Mouse (Mus musculus): ENCODE results near the gene Arhgap15.

The Arhgap15 gene

DNA sequence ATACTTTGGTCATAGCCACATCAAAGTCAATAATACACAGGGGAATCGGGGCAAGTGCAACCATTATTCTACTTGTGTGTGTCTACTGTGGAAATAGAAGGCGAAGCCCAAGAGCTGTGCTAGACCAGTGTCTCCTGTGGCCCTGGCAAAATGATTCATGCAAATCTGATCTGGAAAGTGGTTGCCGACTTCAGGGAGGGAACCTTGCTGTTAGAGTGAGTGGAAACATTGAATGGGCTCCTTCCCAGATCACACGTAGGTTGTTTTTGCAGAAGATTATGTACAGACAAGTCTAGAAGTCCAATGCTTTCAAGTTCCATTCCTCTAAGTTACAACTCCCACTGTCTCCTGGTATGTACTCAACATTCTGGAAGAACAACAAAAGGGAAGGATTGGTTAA, 606.2 kb downstream of the Arhgap15 start:
- no peak for DNase-seq (ENCODE audit: low spot score in 2 of 2)

DNA sequence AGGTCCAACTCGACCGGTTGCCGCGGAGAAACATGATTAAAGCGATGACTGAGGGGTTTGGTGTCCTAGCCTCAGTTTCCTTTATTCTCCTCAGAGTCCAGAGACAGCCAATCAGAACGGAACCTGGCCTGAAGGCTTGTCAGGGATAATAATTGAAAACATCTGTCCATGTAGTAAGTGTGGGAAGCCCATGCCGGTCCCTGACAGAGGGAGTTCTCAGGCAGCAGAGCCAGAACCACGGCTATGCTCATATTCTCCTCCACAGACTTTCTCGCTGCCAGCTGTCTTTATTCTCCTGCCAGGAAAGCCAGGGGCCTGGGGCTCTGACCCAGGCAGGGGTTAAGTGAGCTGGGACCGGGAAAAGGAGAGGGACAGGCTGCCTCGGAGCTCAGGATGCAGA, 606.7 kb downstream of the Arhgap15 start:
- DNase-seq (ENCODE audit: low spot score in 2 of 2), result no peak

DNA sequence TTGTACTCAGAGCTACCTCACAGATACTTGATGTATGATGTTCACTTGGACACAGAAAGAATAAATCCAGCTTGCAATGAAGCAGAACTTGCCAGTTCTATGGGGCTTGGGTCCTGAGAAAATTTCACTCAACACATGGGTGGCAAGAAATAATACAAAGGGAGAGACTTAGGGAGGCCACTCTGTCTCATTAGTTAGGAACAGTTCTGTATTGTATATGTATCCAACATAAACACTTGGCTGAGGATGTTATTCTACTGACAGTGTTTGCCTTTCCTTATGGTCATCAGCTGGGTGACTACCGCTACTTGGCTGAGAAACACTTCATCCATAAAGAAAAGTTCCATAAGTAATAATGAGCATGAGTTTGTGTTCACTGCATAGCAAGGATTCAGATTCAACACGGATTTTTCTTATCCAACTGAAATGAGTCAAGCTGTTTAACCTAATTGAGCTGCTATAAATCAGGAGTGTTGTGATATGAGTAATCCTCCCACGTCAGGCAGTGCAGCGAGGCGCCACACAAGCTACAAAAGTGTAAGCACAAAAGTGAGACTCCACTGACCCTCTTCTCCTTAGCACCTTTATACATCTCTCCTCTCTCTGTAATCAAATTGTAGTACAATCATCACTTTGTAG, 607.7 kb downstream of the Arhgap15 start:
- no peak for DNase-seq (ENCODE audit: low spot score in 2 of 2)

DNA sequence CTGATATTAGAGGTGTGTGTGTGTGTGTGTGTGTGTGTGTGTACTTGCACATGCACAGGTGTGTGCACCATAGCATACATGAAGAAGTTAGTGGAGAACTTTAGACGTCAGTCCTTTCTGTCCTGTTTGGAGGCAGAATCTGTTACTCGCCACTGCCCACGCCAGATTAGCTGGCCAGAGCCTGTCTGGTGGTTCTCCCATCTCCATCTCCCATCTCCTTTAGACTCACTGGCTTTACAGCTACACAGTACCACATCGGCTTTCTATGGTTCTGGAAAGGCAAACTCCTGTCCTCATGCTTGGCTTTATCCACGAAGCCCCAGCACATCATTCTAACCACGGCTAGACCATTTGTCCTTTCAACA, 608.2 kb downstream of the Arhgap15 start:
- DNase-seq (ENCODE audit: low spot score in 2 of 2), result no peak

DNA sequence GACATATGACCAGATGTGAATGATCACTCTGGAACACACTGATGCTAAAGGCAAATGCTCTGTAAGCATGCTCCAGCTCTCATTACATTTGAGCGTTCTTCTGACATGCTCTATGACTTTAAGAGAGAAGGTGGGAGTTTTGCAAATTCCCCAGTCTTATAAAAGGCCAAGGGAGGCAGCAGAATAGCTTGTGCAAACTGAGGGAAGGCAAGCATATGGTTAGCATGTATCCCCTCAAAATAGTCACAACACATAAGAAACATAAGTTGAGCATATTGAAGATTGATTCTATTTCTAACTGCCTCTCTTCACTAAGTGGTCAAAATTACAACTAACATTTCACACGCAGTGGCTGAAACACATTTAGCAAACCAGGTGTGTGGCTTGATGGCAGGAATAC, 631.6 kb downstream of the Arhgap15 start:
- no peak for DNase-seq (ENCODE audit: low spot score in 2 of 2)

DNA sequence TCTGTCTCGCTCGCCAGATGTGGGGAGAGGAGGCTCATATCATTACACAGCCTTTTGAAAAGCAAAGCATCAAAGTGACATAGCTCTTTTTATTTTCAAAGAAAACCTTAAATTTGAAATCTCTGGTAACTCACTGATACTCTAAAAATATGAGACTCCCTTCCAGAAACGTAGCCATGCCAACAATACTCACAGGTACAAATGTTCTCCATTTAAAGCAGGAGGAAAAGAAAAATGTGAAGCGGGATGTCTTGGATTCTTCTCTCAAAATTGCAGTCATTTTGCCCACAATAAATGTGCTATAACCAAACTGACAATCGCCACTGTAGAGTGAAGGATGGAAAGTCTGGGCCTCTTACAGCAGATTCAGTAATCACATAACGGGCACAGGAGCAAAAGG, 635.9 kb downstream of the Arhgap15 start:
- DNase-seq (ENCODE audit: low spot score in 2 of 2), result peak in 1 of 2 experiments; percentile 1

DNA sequence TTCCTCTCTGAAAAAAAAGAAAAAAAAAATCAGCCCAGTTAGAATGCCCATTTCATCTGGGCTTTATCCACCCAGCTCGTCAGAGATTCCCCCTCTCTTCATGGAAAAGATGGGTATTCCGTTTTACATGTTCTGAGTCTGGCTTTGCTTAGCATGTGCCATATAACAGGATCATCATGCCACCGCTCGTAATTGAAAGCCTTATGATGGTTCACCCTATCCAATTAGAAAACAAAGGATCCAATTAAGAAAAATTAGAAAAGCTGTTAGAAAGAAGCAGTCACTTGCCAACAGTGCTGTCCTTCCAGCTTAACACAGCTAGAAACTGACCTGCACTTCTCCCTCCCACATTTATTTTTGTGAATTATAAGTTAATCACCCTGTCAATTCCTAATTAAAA, 640.9 kb downstream of the Arhgap15 start:
- DNase-seq (ENCODE audit: low spot score in 2 of 2), result no peak

DNA sequence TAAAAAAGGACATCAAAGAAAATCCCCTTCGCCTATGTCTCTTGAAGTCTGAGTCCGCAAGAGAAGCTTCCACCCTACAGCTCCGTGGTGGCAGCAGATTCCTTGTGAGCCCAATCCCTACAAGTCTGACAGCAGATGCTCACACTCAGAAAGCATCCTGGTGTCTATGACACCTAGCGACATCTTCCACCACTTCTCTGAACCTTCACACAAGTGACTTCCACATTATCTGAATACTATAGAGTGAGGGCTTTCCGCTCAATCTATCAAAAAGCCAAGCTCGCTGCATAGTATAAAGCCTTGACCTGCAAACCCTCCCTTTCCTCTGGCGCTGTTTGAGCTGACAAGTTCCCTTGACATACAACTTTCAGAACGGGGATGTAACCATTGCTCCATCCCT, 645.2 kb downstream of the Arhgap15 start:
- DNase-seq (ENCODE audit: low spot score in 2 of 2), result no peak

DNA sequence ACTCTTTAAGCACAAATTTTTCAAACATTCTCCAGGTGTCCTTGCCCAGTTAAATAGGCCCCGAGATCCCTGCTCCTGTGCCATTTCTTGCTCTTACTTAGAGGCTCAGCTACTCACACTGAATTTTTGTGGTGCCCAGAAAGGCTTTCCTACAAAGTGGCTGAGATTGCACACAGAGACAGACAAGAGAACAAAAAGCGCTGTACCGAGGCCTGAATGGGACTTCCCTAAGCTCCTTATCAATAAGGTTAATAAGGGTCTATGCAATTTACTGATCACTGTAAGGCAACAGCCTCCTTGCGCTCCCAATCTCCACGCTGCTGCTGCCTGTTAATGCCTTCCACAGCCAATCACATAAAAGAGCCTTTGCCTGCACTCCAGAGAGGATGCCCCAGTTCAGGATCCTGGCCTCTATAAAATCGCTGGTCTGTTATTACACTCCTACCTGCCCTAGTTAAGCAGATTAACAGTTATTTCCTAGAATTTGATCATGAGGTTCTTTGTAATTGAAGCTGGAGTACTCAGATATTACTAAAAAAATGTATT, 646.4 kb downstream of the Arhgap15 start:
- no peak for DNase-seq (ENCODE audit: low spot score in 2 of 2)

DNA sequence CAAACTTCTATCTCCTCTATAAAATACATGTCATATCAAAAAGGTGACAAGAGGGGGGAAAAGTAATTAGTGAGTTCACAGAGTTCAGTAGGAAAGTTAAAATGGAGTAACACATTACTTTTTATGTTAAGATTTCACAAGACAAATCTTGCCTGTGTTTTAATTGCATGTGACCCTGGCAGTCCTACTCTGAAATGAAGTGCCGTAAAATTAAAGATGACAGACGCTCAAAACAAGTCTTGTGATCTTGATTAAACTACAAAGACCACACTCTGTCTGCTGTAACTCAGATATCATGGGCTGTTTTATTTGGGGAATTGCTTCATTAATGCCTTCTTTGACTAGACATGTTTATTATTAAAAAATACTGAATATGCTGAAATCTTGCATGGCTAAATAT, 647.0 kb downstream of the Arhgap15 start:
- DNase-seq (ENCODE audit: low spot score in 2 of 2), result no peak

DNA sequence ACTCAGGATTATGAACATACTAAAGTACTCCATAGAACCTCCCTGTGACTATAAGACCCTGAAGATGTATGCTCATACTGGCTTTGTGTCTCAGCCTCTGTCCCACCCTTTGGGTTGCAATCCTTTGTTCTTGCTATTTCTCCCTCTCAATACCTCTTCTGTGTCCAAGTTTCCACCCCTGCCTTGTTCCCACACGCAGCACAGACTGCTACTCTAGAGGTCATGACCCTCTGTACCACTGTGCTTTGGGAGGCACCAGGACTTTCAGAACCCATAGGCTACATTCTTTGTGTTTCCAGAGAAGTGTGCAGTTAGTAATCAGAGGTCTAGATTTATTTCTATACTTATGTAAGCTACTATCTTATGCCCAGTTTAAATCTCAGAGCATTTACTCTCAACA, 648.6 kb downstream of the Arhgap15 start:
- DNase-seq (ENCODE audit: low spot score in 2 of 2), result no peak

DNA sequence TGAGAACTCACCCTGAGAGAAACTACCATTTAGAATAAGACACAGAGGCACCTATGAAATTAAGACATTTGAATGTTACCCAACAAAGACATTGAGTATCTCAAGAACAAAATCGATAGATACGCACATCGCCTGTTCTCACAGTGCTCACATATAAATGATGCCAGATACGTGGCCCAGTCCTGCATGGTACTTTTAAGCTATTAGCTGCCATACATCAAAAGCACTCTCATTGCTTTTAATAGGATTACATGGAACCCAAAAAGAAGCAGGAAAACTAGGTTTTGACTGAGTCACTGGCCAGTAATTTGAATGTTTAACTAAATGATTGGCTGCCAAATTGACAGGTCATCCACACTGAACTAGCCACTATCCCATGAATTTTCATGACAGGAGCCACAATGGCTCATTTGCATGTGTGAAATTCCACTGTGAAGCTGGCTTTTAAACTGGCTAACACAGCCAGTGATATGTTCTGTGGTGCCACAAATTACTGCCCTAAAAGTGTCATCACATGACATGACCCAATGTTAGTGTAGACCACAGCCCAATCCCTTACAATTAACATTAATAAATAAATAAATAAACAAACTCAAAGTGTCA, 649.2 kb downstream of the Arhgap15 start:
- DNase-seq (ENCODE audit: low spot score in 2 of 2), result no peak

DNA sequence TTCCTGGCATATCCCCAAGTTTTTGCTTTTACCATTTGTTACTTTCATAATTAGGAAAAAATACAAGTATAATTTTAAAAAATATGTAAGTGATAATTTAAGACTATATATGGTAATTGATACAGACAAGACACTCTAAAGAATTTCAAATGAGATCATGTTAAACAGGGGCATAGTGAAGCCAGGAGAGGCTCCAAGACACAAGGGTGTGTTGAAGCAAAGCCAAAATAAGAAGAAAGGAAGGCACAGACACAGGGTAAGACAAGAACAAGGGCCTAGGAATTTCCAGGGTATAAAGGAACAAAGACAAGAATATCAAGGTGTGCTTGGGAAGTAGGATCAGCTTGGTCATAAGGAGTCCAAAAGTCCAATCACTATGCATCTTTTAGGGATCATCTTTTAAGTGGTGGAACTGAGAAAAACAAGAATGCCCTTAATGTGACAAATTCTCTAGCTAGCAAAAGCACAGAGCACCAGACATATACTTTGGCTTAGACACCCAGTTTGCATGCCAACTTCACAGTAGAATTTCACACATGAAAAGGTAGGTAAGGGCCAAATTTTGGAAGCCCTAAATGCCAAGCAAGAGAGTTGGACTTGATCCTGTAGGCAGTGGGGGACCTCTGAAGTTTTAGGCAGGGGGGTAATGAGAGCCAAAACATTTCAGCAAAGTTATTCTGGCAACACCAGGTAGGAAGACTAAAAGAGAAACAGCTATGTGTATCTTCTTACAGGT, 650.7 kb downstream of the Arhgap15 start:
- DNase-seq (ENCODE audit: low spot score in 2 of 2), result no peak

DNA sequence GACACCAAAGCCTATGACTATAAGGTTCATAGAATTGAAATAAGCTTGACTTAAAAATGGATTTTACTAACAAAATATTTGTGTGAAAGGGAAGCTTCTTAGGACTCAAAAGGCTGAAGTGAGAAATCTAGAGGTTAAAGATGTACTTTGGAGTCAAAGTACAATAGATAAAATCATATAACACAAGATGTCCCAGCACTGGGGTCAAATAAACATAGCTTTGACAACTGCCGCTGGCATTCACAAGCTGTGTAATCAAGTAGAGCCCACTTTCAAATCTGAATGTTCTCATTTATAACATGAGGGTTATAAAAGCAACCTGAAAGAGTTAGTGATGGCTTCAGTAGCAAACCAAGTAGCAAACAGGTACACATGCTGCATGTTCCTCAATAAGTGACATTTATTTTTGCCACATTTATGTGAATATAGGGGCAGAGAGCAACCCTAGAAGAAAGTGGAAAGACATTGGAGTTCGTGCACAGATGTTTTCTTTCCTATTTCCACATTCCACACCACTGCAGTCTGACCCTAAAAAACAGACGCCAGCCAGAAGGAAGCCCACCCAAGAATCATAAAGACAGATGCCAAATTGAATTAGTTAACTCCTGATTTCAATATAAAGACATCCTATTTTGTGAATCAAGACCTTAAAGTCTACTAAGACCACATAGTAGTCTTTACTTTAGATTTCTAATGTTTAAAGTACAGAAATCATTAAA, 653.2 kb downstream of the Arhgap15 start:
- DNase-seq (ENCODE audit: low spot score in 2 of 2), result no peak

DNA sequence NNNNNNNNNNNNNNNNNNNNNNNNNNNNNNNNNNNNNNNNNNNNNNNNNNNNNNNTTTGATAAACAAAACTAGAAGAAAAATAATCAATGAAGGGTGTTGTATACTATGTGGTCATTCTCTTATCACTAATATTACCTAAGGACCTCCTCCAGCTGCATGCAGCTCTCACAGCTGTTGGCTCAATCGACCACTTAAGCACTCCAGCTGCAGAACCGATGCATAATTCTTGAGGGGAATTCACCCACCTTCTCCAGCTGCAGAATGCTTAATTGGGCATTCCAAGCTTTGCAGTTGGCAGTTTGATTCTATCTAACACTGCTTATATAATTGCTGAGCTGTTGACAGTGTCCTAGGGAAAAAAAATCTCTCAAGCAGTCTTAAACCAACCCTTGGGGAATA, 663.0 kb downstream of the Arhgap15 start:
- no peak for DNase-seq (ENCODE audit: low spot score in 2 of 2)

DNA sequence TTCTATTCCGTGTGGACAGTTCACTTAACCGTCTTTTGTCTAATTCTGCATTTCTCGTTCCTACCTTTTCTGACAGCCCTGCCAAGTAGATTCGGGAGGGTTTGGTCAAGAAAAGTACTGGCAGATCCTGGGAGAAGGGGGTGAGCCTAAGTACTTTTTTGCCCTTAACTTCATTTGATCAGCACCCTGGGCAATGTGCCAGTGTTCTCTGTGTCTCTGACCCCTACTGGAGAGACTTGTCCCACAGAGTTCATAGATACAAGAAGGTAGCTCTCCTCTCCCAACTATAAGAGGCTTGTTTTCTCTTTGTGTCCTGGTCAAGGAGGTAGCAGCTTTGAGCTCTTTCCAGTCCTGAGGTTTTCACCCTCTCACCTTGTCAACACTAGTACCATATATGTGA, 667.7 kb downstream of the Arhgap15 start:
- no peak for DNase-seq (ENCODE audit: low spot score in 2 of 2)

DNA sequence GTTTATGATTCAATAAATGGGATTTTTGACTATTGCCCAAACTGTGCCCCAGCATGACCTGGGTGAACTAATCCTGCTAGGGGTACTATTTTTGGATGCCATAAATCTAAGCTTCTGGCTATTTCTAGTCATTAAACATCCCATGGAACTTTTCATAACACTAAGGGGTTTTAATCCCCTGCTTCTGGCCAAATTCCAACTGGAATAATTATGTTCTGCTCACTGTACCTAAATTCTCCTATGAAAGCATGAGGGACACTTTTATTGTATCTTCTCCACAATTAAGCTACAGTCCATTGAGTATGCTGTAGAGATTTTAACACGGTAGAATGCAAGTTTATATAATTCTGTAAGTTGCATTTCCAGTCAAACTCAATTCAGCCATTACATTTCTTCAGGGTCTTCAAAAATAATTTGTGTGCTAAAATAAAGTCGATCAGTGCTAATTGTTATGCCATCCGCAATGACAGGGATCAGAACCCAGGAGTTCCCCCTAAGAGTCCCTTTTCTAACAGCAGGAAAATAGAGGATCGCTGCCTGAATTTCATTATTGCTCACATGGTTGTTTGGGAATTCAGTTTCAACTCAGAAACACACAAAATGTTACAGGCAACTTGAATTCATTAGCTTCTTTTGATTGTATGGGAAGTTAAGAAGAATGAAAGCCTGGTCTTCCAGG, 671.1 kb downstream of the Arhgap15 start:
- DNase-seq (ENCODE audit: low spot score in 2 of 2), result no peak

DNA sequence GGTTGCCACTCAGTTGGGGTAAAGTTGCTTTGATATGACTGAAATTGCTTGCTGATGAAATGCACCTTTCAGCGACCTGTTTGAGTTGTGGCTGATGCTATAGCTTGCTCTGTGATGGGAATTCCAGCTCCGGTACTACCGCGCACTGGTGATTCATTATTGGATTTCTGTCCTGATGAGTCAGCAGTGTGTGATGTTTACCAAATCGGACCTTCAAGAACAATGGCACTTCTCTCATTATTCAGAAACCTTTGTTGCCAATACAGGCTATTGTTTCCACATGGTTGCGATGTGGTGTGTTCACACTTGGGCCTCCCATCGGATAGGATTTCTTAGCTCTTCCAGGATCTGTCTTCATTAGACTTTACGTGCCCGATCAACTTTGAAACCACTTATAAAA, 681.9 kb downstream of the Arhgap15 start:
- no peak for DNase-seq (ENCODE audit: low spot score in 2 of 2)

DNA sequence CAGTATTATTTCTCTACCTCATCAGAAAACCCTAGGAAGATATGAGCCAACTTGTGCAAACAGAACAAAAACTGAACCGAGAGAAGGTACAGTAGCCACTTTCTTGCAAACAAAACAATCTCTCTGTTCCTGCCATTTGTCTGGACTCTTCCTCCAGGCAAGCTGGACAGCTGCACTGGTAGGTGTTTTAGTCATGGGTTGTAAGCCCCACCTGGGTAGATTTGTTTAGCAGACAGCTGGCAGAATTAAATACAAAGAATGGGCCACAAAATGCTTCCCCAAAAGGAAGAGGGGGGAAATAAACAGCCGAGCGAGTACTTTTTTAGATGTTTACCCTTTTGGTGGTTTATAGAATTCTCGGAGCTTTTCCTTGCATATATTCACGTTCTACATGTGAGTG, 688.0 kb downstream of the Arhgap15 start:
- no peak for DNase-seq (ENCODE audit: low spot score in 2 of 2)

DNA sequence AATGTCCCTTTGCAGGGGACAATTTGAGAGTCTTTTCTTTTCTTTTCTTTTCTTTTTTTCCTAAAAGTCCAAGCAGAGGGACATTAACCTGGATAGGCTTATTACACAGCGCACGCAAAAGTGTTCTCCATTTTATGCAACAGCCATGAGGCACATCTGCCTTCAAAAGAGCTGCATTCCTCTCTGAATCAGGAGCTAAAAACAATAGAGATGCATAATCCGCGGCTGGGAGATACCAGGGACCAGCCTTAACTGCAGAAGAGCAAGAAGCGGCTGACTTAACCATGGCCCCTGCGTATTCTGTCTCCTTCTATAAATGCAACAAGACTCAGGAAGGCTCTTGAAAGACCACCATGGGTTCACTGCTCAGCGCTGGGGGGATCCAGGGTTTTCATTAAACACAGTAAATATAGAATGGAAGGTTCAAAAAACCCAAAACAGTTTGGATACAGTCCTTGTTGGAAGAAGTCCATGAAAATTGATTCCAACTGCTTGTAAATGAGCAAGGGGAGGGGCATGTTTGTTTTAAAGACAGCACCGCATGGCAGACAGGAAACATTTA, 689.0 kb downstream of the Arhgap15 start:
- no peak for DNase-seq (ENCODE audit: low spot score in 2 of 2)

DNA sequence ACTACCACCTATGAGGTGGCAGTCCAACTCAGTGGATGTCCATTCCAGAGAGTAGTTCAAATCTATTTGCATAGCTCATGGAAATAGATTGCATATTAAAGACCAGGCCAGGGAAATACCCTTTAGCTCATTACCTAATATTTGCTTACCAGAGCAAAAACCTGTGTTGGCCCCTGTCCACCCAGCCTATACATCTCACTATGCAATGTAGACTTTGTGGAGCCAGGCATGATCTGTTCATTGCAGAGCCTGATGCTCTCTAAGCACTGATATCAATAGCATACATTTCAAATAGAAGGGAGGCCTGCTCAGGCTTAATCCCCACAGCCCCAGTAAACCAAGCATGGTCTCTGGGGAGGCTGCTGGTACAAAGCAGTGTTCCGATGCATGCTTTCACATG, 689.4 kb downstream of the Arhgap15 start:
- no peak for DNase-seq (ENCODE audit: low spot score in 2 of 2)

DNA sequence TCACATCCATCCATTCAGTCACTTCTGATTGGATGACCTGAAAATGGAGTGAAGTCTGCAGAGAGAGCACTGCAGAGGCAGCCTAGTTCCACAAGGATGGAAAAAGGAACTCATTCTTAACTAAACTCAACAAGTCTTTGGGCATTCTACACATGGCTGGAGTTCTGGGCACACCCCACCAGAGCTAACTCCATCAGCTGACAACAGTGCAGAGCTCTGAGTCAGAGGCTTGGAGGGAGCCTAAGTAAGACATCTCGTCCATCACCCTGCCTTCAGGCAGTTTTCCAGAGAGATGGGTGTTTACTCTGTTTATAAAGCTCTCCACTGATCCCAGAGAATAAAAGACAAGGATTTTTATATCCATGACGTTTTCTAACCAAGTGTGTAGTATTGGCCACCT, 696.3 kb downstream of the Arhgap15 start:
- DNase-seq (ENCODE audit: low spot score in 2 of 2), result no peak
